8 mouse cellular contexts compared by ENCODE assay signal in the genomic region with DNA sequence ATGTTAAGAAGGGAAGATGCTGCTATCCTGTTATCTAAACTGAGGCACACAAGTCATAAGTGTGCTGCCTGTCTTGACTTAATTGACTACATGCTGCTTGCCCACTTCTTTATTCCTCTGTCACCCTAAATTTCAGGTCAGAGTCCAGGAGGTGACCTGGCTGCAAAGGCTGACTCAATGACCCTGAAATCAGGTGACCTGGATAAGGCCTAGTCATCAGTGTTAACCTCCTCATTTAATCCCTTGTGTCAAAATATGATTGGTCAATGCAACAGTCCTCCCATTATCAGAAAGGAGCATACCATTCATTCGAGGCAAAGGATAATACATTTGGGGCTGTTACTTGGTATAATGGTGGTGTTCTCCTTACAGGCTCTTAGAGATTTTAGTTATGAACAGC. TPM values are rescaled to one million over a fixed set of nuclear protein-coding genes. Genes with fewer than 3 reads are reported as not detected.
DNase-seq lines count a peak whose midpoint lies in the region; ATAC-seq and TF ChIP-seq lines count a peak whose summit lies in the region.

Gene Etfbkmt, plus strand, starts transcription at position 379 of the 400 bp plus-strand sequence.

- H3K9me3 ChIP-seq in intestine, embryonic 16.5 days (ENCODE audit: control insufficient read depth, low read length) = no peaks in the 10 kb centered on the region
- H3K9me3 ChIP-seq in stomach, postnatal 0 days (ENCODE audit: control insufficient read depth, low read length) = no peaks in the 10 kb centered on the region

- H3K4me3 ChIP-seq in testis, adult 2 months (ENCODE audit: control insufficient read depth, low read depth, low read length) = peak within 1 kb of the TSS; percentile 70
- H3K4me3 ChIP-seq in intestine, embryonic 16.5 days (ENCODE audit: low read length) = no peak within 1 kb of the TSS
- H3K4me3 ChIP-seq in stomach, postnatal 0 days (ENCODE audit: low read depth, low read length) = no peak within 1 kb of the TSS

- H3K4me1 ChIP-seq in testis, adult 2 months (ENCODE audit: control insufficient read depth, insufficient read depth, low read length) = no peaks in the 10 kb centered on the region
- H3K4me1 ChIP-seq in intestine, embryonic 16.5 days (ENCODE audit: control insufficient read depth, insufficient read depth, low read length) = peaks cover 11% of the 10 kb centered on the region
- no peaks in the 10 kb centered on the region for H3K4me1 ChIP-seq in stomach, postnatal 0 days (replicated peaks; ENCODE audit: control insufficient read depth, insufficient read depth)

- H3K27ac ChIP-seq in testis, adult 2 months (ENCODE audit: control insufficient read depth, insufficient read depth, low read depth, low read length) = no peak within 1 kb of the TSS
- H3K27ac ChIP-seq in intestine, embryonic 16.5 days (ENCODE audit: low read length) = no peak within 1 kb of the TSS
- H3K27ac ChIP-seq in stomach, postnatal 0 days (replicated peaks) = no peak within 1 kb of the TSS

- WGBS in intestine, embryonic 16.5 days = 74% methylated on average over 1 of the region's 1 CpGs
- 72% methylated on average over 1 of the region's 1 CpGs for WGBS in stomach, postnatal 0 days

- no peak within 1 kb of the TSS for H3K9ac ChIP-seq in intestine, embryonic 16.5 days (ENCODE audit: low read depth, low read length)
- no peak within 1 kb of the TSS for H3K9ac ChIP-seq in stomach, postnatal 0 days (ENCODE audit: low read length)

- H3K36me3 ChIP-seq in testis, adult 2 months (ENCODE audit: control insufficient read depth, insufficient read depth, low read length) = no peaks in the 10 kb centered on the region
- peaks cover 4% of the 10 kb centered on the region; the same call in 1 of the 2 replicates for H3K36me3 ChIP-seq in intestine, embryonic 16.5 days (ENCODE audit: control insufficient read depth, insufficient read depth, low read length)
- no peaks in the 10 kb centered on the region for H3K36me3 ChIP-seq in stomach, postnatal 0 days (ENCODE audit: control insufficient read depth, insufficient read depth, low read length)

- no peak for DNase-seq in testis, postnatal 10 days (ENCODE audit: low spot score)
- no peak for DNase-seq in stomach, postnatal 0 days (ENCODE audit: low spot score)
- no peak for DNase-seq in urinary bladder, postnatal 14 days (ENCODE audit: low spot score)
- no peak for DNase-seq in left cerebral cortex, adult 18-20 months (ENCODE audit: low spot score in 2 of 2)
- no peak for DNase-seq in left cerebral cortex, adult 8-10 months (ENCODE audit: low spot score in 2 of 2)

- TF ChIP-seq EP300 in stomach, postnatal 0 days (optimal IDR thresholded peaks at IDR 0.05) = no peak

- no peak for ATAC-seq in erythroblast, adult 5-6 weeks (replicated peaks; ENCODE audit: low FRiP score, poor library complexity, severe bottlenecking)
- no peak for ATAC-seq in intestine, embryonic 16.5 days
- ATAC-seq in stomach, postnatal 0 days (ENCODE audit: low FRiP score, low TSS enrichment) = no peak

- no peak for TF ChIP-seq POLR2A in testis, adult 2 months (IDR thresholded peaks at IDR 0.05; ENCODE audit: control insufficient read depth, low read depth, low read length)

- no peaks in the 10 kb centered on the region for H3K27me3 ChIP-seq in testis, adult 2 months (ENCODE audit: control insufficient read depth, insufficient read depth, low read length)
- H3K27me3 ChIP-seq in intestine, embryonic 16.5 days (replicated peaks; ENCODE audit: control insufficient read depth, insufficient read depth, low read length) = no peaks in the 10 kb centered on the region
- no peaks in the 10 kb centered on the region for H3K27me3 ChIP-seq in stomach, postnatal 0 days (ENCODE audit: control insufficient read depth, insufficient read depth, low read length)

- no peak for TF ChIP-seq CTCF in testis, adult 2 months (IDR thresholded peaks at IDR 0.05; ENCODE audit: control insufficient read depth, insufficient read depth, insufficient replicate concordance, low read depth, low read length)
- no peak for TF ChIP-seq CTCF in stomach, postnatal 0 days (IDR thresholded peaks at IDR 0.05; ENCODE audit: low read depth)

- no peak within 1 kb of the TSS for H3K4me2 ChIP-seq in intestine, embryonic 16.5 days (ENCODE audit: low read depth, low read length)
- no peak within 1 kb of the TSS for H3K4me2 ChIP-seq in stomach, postnatal 0 days (replicated peaks; ENCODE audit: low read depth)

RNA-seq across cellular contexts. Expression of gene Etfbkmt, which starts in this region (rescaled TPM):
- 12.6 and 17.5 TPM in 2 replicates for polyA plus RNA-seq in testis, adult 2 months (2012; rRNA removed)
- 37.7 and 39.5 TPM in 2 replicates for total RNA-seq in erythroblast, adult 5-6 weeks (2015; ENCODE audit: low replicate concordance)
- total RNA-seq in erythroblast, adult 5-6 weeks (2017; ENCODE audit: low replicate concordance) = 35.9 and 48.9 TPM in 2 replicates
- 16.1 and 17.1 TPM in 2 replicates for polyA plus RNA-seq in intestine, embryonic 16.5 days (2015; fragmentation: Nextera tagmentation; extraction: Ambion mirVana)
- polyA plus RNA-seq in stomach, postnatal 0 days (2015; fragmentation: Nextera tagmentation; extraction: Ambion mirVana) = 12.6 and 12.9 TPM in 2 replicates
- total RNA-seq in left cerebral cortex, adult 18-20 months (2021) = 1 to 10 TPM; 1.5 to 3.6 TPM
- 1 to 10 TPM; 2.0 to 4.0 (median 3.2) TPM for total RNA-seq in left cerebral cortex, adult 8-10 months (2022)

Comparison
In these comparisons a context has a peak if more than half of its experiments do, and no peak if none do; other contexts are left out.
1. RNA of gene Etfbkmt (total RNA-seq): 35.9 to 48.9 TPM in erythroblast, adult 5-6 weeks; 1.5 to 3.6 TPM in left cerebral cortex, adult 18-20 months and 2.0 to 4.0 TPM in left cerebral cortex, adult 8-10 months; every median in the first group is over 4 times any median in the second.